Mouse (Mus musculus) left cerebral cortex, postnatal 10 days (tissue): ENCODE data around the gene Arhgap6. TPM values are rescaled to one million over a fixed set of nuclear protein-coding genes. Genes with fewer than 3 reads are reported as not detected.
A peak's percentile ranks its signal among the peaks of the same experiment; 100 is the strongest.

Source experiments
- DNase-seq, 2 experiments: peaks; one replicate each; pipeline ENCODE4 v3.0.0; 2021 to 2022; ENCODE audit warnings: low spot score in 2 of 2, mixed read lengths in 1 of 2; ENCODE audit errors: extremely low spot score in 1 of 2
- intact Hi-C: fragments of 180-260 bp; cut with DNase I; formaldehyde crosslinking; loops from one replicate; pipeline ENCODE4 v1.15.1; 2025
- total RNA-seq, 2 experiments: library from RNA; stranded (reverse); gene quantifications; 2 replicates each; pipeline ENCODE4 v1.2.3; 2021

Arhgap6 gene
- 1 to 10 TPM; 4.8 to 5.7 TPM for total RNA-seq

DNA sequence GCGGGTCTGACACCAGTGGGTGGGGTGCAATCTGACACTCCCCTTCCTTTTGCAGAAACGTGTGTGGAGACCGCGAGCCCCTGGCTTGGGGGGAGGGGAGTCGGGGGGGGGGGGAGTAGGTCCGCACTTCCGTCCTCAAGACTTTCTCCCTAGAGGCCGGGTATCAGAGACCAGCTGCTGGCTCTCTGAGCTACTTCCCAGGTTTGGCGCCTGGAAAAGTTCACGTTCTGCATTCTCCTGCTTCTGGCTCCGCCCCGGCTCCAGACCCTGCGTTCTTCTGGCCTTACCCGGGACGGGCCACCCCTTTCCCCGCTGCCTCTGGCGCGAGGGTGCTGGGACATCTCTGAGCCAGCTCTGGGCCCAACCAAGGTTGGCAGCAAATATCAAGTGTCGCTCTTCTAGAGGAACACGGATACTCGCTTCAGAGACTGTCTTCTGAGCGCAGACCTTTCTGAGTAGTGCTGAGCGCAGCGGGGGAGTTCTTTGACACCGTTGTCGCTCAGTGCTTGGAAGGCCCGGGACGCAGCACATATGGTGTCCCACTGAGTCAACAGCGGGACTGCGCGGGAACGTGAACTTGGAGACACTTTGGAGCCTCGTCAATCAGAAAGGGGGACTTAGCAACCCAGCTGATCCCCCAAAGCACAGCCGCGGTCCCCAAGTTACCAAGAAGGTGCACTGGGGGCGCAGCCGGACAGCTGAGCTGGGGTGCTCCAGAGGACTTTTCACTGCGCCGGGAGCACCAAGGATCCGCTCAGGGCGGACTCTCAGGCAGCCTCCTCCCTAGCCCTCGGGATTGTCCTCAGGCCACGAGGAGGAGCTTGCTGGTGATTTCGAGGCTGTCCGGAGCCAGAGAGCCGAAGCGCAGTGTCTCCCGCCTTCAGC is at the start of gene Arhgap6:
Gene Arhgap6, plus strand, starts transcription at position 126 of the 885 bp plus-strand sequence.
- peak in 1 of 2 experiments; percentile 20 for DNase-seq
- intact Hi-C loops, result no loop called here

DNA sequence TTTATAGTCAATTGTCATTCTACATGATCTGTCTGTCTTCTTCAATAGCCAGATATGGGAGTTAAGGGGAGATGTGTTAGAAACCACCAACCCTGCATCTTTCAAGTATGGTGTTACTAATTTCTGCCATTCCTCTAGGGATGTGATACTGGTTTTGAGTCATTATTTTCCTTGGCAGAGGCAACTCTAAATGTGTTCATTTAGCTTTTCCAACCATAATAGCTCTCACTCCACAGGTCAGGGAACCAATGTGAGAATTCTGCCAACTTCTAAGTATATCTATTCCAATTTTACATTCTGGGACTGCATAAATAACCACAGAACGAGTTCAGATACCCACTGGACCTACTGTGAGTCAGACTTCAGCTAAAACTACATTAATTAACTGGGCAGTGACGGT is 47.9 kb upstream of the Arhgap6 start:
- intact Hi-C loops, result no loop called here
- DNase-seq, result no peak

DNA sequence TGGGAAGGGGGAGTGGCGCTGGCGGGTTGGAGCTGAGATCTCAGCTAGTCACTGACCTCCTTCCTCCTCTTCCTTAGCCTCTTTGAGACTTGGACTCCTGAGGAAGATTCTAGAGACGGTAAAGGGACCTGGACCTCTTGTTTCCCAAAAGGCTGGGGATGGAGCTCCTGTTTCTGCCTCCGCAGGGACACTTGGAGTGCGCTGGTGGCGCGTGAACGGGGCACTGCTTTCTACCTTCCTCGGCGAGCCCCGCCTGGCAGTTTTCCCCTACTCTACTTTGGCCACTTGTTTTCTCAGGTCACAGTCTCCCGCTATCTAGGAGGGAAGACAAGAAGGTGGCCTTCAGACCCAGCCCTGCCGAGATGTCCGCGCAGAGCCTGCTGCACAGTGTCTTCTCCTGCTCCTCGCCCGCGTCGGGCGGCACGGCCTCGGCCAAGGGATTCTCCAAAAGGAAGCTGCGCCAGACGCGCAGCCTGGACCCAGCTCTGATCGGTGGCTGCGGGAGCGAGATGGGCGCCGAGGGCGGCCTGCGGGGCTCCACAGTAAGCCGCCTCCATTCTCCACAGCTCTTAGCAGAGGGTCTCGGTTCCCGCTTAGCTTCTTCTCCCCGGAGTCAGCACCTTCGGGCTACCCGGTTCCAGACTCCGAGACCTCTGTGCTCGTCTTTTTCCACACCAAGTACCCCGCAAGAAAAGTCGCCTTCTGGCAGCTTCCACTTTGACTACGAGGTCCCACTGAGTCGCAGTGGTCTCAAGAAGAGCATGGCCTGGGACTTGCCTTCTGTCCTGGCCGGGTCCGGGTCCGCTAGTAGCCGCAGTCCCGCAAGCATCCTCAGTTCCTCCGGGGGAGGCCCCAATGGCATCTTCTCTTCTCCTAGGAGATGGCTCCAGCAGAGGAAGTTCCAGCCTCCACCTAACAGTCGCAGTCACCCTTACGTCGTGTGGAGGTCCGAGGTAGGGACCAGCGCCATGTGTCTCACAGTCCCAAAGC is 1.3 kb downstream of the Arhgap6 start:
- DNase-seq, result no peak
- intact Hi-C loops, result no loop called here

DNA sequence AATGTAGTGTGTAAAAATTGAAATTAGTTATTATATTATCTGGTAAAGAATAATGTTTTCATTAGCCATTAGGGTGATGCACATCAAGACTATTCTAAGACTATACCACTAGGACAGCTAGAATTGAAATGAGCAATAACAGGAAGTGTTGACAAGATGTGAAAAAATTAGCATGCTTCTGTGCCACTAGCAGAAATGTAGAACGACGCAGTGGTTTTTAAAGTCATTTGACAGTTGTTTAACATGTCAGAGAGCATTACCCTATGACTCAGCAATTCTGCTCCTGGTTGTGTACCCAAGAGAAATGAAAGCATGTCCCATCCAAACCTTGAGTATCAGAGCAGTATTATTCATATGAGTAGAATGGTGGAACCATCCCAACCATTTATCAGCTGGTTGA is 9.8 kb downstream of the Arhgap6 start:
- intact Hi-C loops, result no loop called here
- DNase-seq, result no peak

DNA sequence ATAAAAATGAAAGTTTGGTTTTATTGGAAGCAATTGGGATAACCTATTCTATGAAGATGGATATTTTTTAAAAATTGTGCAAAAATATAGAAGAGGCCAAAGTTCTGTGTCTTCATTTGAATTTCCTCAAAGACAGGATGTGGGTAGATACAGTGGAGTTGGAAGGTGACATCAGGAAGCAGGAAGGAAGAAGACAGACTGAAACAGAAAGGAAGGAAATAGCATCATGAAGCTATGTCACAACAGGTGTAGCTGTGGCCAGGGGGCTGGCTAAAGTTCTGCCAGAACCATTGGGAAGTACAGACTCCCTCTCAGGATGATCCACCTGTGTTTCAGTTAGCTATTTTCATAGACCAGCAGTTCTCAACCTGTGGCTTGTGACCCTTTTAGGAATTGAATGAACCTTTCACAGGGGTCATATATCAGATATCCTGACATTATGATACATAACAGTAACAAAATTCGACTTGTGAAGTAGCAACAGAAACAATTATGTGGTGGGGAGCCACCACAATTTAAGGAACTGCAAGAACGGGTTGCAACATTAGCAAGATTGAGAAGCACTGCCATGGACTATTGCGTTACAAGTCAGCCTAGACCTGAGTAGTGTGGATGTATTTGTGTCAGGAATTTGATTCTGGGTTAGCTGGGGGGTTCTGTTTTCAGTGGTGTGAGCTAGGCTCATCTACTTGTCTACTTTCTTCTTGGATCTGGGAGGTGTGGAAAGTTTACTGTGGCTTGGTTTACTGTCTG is 15.8 kb downstream of the Arhgap6 start:
- intact Hi-C loops, result no loop called here
- no peak for DNase-seq

DNA sequence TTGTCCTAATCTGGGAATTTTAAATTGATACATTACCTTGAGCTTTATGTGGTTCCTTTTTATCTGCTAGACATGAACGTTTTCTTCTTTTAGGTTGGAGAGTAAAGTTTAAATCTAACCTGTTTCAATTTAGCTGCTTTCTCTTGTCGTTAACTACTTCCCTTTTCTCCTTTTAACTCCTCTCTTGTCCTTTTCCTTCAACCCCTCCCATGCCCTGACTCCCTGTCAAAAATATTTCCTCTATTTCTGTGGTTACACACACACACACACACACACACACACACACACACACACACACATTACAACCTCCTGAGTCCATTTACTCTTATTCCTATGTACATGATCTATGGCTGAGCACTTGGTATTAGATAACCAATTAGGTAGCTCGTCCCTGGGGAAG is 24.0 kb downstream of the Arhgap6 start:
- no peak for DNase-seq
- intact Hi-C loops, result no loop called here

DNA sequence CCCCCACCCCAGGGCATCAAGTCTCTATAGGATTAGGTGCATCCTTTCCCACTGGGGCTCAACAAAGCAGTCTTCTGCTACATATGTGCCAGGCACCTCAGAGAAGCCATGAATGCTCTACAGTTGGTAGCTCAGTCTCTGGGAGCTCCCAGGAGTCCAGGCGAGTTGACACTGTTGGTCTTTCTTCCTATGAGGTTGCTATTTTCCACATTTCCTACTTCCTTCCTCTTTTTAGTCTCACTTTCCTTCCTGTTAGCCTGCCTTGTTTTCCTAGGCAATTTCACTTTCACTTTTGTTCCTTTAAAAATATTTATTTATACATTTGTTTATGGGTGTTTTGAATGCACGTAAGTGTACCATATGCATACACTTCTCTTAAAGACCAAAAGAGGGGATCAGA is 29.3 kb downstream of the Arhgap6 start:
- DNase-seq, result no peak
- intact Hi-C loops, result no loop called here

DNA sequence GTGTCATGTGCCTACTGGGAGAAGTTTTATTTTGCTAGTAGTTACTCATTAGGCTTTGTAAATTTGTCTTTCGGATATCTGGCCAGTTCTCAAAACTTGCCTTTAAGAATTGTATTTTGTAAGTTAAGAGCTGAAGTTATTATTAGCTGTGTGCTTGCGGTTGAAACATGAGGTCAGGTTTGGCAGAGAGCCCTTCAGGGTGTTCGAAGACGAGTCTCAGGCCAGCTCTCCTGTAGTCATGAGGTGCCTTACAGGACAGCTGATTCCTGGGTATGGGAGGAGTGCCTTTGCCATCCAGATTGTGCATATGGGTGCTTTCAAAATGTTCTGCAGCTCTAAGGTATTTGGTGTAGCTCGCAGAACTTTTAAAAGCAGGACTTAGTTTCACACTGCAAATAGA is 37.4 kb downstream of the Arhgap6 start:
- DNase-seq, result no peak
- intact Hi-C loops, result no loop called here

DNA sequence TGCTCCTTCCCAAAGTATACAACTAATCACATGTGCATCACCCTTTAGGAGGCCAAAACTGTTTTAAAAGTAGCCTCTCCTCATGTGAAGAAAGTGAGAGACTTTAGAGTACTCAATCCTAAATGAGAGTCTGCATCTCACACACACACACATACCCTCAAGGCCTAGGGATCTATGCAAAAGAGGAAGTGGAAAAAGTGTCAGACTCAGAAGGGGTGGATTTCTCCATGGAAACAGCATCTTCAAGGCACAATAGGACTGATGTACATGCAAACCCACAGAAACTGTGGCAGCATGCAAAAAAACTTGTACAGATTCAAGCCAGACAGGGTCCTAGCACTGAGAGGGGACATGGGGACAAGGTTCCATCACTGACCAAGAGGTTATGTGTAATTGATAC is 53.2 kb downstream of the Arhgap6 start:
- intact Hi-C loops, result no loop called here
- no peak for DNase-seq

DNA sequence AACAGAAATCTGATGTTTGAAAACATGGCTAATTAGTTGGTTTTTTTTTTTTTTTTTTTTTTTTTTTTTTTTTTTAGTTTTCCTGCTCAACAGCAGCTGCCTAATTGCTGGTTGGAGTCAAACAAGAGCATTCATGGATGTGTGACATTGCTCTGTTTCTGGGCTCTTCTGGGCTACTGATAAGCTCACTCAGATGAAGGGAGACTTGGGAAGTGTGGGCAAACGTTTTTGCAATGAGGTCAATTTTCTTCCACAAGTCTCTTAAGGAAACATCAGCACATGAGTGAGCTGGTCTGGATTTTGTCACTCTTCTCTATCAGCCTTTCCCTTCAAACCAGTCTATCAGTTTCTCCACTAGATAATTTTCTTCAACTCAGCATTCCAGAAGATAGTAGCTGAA is 79.8 kb downstream of the Arhgap6 start:
- no peak for DNase-seq
- intact Hi-C loops, result no loop called here

DNA sequence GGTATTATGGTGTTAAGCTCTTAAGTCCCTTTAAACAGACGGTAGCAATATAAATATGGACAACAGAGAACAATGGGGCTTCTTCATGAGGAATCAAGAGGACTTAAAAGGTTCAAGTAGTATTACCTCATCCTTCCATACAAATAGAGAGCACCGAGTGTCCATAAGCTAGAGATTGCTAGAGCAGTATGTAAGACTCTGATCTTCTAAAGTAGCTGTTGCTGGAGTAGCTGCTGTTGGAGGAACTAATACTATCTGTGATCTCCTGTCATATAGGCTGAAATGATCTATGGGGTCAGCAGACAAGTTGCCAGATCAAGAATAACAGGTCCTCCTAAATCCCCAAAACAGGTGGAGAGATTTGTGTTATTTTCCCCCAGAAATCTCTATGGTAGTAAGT is 108.7 kb downstream of the Arhgap6 start:
- intact Hi-C loops, result no loop called here
- no peak for DNase-seq

DNA sequence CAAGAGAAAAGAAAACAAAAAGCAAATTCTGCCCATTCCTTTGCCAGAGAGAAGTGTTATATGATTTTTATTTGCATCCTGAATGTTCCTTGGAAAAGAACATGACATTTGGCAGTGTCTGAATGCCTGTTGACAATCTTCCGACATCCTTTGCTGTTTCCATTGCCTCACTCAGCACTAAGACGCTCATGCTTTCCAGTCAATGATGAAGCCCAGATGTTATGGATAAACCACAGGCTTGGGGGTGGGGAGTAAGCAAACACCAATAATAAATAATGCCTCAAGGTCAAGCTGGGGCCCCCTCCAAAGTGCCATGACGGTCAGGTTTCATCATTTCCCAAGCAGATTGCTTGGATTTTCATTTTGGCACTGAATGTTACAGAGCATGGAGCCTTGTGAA is 109.2 kb downstream of the Arhgap6 start:
- DNase-seq, result no peak
- intact Hi-C loops, result no loop called here

DNA sequence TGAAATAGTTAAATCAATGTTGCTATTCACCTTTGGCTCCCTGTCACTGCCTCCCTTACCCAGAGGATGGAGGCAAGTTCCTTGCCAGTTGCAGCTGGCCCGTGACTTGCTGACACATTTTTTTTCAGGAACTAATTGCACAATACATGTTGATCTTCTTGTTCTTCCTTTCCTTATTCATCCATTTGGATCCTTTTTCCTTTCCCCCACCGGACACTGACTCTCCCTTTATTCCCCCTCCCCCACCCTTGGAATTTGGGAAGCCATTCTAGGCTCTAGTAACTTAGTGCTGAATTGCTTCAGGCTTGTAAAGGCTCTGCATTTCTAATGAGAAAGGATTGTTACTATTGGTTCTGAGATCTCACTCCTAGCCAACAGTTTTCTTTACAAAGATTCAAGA is 112.7 kb downstream of the Arhgap6 start:
- no peak for DNase-seq
- intact Hi-C loops, result no loop called here

DNA sequence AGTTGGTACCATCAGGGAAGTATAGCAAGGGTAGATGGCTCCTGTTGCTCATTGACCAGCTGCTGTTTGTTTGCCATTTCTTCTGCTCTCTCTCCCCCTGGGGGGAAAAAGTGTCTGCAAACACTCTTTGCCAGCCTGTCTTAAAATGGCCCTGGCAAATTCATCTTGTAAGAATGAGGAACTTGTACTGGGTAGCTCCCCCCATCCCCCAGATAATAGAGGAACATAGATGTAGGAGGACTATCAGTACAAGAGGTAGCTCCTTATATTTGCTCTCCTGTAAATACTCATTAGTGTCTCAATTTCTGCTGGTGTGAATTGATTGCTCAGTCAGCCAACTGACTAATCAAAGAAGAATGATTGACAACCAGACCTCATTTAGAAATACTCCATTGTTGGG is 118.6 kb downstream of the Arhgap6 start:
- intact Hi-C loops, result no loop called here
- DNase-seq, result no peak

DNA sequence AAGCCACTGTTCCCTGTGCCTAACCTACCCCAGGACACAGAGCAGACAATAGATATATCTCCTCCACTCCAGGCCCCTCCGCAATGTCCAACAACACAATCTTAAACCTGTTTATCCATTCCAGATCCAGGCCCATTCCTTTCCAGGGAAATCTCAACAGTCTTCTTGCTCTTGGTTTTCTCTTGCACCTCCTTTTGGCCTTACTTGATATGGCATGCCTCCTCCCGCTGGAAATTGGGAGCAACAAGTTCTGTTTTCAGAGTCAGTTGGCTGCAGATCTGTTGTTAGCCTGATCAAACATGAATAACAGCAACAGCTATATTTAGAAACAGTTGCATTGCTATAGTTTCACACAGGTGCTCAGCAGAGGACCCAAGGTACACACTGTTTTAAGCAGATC is 126.0 kb downstream of the Arhgap6 start:
- intact Hi-C loops, result no loop called here
- no peak for DNase-seq

DNA sequence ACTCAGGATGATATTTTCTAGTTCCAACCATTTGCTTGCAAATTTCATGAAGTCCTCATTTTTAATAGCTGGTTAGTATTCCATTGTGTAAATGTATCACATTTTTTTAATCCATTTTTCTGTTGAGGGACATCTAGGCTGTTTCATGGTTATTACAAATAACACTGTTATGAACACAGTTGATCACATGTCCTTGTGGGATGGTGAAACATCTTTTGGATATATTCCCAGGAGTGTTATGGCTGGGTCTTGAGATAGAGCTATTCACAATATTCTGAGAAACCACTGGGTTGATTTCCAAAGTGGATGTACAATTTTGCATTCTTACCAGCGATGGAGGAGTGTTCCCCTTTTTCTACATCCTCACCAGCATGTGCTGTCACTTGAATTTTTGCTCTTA is 137.5 kb downstream of the Arhgap6 start:
- DNase-seq, result no peak
- intact Hi-C loops, result loop anchor here (5.0 to 10.0 kb wide), 3 partner anchors 260 to 1658 kb away; partner anchors contain the start of gene Msl3

DNA sequence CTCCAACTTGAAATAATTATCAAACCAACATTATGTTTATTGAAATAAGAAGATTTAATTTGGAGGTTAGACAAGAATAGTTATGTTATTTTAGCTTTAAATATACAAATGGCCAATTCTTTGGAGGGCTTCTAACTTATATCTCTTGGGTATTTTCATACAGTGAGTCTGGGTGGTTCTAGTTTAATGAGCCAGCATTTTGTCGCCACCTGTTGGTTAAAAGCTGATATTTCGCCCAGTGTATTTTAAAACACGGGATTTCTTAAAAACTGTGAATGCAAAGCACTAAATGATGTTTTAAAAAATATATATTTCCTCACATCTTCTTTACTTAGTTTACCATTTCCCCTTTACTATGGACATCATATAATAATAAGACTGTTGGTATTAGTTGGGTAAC is 140.5 kb downstream of the Arhgap6 start:
- intact Hi-C loops, result loop anchor here (5.0 to 10.0 kb wide), 3 partner anchors 152 to 1661 kb away; no protein-coding TSS in a partner anchor
- peak in 1 of 2 experiments; percentile 7 for DNase-seq

DNA sequence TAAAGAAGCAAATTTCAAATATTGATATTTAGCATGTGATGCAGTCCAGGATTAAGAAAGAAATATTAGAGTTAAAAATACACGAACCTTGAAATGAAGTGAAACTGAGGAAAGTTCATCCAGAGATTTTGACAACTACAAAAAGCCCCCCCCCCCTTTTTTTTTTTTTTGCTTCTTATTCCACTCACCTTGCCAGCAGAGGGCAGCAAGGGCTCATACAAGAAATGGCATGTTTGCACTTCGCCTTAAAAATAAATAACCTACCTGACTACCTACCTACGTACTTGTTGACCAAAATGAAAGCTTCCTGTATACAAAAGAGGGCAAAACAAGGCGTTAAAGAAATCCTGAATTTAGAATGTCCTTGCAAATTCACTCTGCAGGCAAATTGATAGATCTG is 143.0 kb downstream of the Arhgap6 start:
- peak in 1 of 2 experiments; percentile 23 for DNase-seq
- intact Hi-C loops, result loop anchor here (1.0 to 10.0 kb wide), 4 partner anchors 149 to 1663 kb away; no protein-coding TSS in a partner anchor

DNA sequence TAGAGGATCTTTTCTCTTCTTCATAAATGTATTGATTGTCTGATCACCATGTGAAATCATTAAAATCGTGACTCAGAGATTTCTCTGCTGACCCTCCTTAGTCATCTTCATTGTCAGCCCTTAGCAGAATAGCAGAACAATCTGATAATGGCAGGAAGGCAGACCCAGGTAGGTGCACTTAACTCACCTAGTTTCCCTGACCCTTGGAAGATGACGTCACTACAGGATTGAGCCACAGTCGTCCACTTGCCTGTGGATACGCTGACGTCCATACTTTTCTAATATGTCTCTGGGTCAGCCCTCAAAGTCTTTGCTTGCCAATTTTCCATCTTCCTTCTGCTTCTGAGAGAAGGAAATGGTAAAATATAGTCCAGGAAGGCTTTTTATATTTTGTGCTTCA is 146.8 kb downstream of the Arhgap6 start:
- intact Hi-C loops, result no loop called here

More for the DNA sequence above, 146.8 kb downstream of the Arhgap6 start:
- DNase-seq, result no peak
